Mouse (Mus musculus): ENCODE measurements around the gene Gprasp2.
A peak's percentile ranks its signal among the peaks of the same experiment; 100 is the strongest.
"Not testable (repeated sequence)": the region's sequence is repeated elsewhere in the genome, so short reads cannot be mapped to it uniquely, and the experiment has no call there.

The Gprasp2 gene

DNA sequence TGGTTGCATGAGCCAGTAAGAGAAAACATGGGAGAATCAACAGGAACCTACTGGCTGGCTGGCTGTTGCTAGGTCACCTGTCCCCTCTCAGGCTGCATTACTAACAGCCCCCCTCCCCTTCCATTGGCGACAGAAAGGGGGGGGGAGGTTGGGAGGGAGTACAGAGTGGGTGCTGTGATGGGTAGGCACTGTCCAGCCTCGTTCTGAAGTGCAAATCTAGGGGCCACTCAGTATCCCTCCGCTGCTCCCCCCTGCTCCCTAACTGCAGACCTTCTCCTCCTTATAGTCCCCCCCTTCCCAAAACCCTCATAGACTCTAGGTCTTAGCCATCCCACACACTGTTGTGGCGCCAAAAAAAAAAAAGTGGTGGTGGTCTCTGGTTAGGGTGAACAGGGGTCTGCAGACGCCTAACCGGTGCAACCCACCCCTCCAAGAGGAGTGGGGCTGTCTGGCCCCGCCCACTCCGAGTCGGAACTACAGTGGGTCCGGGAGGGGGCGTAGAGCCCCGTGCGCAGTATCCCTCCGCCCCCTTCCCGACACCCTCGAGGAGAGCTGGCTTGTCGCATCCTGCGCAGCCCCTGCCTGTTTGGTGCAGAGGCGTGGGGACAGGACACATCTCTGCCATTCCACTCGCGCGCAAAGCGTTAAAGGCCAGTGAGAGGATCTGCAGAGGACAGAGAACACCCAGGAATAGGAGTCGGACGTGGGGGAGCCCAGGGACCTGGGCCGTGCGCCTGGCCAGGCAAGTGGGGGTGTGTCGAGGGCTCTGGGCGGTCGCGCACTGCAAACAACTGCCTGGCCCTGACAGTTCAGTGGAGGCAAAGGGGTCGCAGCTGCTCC, at the start of gene Gprasp2:
Gene Gprasp2, plus strand, starts transcription at position 514 of the 840 bp plus-strand sequence.
- DNase-seq (ENCODE audit: low spot score), result not testable (repeated sequence)

DNA sequence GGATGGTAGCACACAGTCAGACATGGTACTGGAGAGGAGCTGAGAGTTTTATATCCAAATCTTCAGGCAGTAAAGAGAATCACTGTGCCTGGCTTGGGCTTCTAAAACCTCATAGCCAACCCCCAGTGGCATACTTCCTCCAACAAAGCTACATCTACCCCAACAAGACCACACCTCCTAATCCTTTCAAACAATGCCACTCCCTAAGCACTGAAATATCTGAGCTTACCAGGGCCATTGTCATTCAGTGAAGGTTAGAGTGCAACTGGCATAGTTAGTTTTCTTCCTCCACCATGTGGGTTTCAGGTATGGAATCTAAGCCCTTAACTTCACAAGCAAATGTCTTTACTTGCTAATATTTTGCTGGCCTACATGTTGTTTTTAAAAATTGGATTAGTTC, 47.3 kb upstream of the Gprasp2 start:
- DNase-seq (ENCODE audit: low spot score), result no peak

DNA sequence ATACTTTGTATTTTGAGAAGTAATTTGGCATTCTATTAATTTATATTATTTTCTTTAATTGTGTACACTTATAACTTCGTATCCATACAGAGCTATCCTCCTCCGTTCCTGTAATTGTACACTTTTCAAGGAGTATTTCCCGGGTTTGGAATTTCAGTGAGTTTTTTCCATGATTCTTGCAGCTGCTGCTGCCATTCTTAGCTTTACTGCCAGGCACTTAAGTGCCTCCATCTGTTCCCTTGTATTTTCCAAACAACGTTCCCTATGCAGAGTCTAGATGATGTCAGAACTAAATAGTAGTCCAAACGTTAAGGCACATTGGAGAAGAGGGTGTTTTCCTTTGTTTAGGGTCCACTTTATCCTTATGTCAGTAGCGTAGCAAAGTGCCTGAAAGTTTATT, 46.5 kb upstream of the Gprasp2 start:
- DNase-seq (ENCODE audit: low spot score), result no peak

DNA sequence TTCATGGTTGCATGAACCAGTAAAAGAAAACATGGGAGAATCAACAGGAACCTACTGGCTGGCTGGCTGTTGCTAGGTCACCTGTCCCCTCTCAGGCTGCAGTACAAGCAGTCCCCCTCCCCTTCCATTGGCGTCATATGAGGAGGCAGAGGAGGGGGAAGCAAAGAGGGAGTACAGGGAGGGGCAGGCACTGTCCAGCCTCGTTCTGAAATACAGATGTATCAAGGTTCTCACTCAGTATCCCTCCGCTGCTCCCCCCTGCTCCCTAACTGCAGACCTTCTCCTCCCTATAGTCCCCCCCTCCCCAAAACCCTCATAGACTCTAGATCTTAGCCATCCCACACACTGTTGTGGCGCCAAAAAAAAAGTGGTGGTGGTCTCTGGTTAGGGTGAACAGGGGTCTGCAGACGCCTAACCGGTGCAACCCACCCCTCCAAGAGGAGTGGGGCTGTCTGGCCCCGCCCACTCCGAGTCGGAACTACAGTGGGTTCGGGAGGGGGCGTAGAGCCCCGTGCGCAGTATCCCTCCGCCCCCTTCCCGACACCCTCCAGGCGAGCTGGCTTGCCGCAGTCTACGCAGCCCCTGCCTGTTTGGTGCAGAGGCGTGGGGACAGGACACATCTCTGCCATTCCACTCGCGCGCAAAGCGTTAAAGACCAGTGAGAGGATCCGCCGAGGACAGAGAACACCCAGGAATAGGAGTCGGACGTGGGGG, 43.1 kb upstream of the Gprasp2 start:
- DNase-seq (ENCODE audit: low spot score), result not testable (repeated sequence)

DNA sequence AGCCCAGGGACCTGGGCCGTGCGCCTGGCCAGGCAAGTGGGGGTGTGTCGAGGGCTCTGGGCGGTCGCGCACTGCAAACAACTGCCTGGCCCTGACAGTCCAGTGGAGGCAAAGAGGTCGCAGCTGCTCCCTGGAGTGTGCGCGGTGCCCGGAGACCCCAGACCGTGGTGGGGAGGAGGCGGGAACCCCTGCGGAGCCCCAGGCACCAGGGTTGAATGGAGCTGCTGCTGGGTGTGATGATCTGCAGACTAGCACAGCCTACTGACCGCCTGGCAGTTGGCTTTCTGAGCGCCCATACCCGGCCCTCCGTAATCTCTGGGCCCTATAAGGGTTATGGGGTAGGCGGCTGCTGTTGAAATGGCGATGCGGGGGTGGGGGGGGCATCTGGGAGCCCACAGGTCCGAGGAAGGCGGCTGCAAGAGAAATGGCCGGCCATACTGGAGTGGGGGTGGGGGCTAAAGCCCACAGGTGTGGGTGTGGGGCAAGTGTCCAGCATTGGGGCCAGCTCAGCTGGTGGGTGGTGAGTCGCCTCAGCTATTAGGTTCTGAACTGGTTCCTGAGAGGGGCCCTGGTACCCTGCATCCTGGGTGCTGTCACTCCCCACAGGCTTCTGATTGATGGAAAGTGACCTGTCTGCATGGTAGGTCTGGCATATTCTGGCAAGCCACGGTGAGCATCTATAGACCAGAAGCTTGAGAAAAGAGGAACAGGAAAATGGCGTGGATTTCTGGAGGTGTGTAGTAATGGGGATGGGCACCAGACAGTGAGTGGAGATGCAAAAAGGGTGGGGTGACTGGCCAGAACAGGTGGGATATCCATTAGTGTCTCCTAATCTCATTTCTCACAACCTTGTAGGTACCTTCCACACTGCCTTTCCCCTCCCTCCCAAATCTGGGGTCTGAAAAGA, 42.3 kb upstream of the Gprasp2 start:
- not testable (repeated sequence) for DNase-seq (ENCODE audit: low spot score)

DNA sequence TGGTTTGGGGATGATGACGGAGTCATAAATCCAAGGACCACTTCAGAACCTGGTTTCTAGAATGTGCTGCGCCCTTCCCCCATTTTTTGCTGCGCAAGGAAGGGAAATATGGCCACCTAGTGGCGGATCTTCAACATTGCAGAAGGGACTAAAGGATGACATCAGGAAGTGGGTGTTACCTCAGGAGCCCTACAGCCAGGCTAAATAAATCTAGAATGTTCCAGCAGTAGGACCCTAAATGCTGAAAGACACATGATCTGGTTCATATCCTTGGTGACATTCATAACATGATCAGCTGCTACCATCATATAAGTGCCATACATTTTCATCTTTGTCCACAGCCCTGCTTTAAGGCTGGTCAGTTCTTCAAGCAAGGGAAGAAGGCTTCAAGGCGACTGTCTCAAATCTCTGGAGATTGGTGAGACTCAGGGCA, 41.6 kb upstream of the Gprasp2 start, which contains the start of gene Bhlhb9:
Gene Bhlhb9, plus strand, starts transcription at position 383 of the 433 bp plus-strand sequence.
- DNase-seq (ENCODE audit: low spot score), result not testable (repeated sequence)

DNA sequence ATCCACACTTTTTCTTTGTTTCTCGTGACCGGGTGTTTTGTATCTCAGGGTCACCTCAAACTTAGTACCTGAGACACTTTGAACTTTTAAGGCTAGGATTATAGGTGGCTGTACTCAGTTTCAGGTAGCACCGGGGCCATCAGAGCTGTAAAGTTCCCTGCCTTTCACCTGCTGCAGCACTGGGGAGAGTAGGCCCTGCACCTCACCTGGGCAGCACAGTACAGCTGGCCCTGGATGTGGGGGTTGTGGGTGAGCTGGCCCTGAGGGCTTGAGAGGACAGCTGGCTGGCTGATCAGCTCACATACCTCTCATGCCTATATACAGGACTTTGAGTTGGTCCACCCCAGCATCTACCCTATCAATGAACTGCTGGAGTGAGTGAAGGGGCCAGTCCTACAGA, 34.7 kb upstream of the Gprasp2 start:
- DNase-seq (ENCODE audit: low spot score), result no peak

DNA sequence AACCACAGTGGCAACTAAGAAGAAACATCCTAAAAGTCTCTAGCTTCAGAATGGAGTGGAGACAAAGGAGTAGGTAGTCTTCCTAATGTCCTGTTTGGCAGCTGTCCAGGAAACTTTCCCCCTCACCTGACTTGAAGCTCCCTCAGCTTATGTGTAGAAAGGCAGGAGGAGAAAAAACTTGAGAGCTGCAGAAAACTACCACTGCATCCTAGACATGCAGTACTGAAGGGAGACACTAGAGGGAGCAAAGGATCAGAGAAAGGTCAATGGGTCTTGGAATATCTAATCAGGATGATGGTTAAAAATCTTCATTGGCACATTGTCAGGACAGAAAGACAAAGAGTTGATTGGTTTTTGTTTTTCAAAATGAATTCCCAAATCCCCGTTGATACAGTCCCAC, 33.1 kb upstream of the Gprasp2 start:
- DNase-seq (ENCODE audit: low spot score), result no peak

DNA sequence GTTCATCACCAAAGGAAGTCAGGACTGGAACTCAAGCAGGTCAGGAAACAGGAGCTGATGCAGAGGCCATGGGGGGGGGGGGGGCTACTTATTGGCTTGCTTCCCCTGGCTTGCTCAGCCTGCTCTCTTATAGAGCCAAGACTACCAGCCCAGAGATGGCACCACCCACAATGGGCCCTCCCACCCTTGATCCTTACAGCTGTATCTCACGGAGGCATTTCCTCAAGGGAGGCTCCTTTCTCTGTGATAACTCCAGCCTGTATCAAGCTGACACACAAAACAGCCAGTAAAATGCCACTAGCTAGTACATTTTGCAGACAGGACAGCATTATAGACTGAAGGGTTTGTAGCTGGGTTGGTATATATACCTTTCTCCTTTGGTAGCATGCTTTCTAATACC, 2.9 kb upstream of the Gprasp2 start:
- not testable (repeated sequence) for DNase-seq (ENCODE audit: low spot score)

DNA sequence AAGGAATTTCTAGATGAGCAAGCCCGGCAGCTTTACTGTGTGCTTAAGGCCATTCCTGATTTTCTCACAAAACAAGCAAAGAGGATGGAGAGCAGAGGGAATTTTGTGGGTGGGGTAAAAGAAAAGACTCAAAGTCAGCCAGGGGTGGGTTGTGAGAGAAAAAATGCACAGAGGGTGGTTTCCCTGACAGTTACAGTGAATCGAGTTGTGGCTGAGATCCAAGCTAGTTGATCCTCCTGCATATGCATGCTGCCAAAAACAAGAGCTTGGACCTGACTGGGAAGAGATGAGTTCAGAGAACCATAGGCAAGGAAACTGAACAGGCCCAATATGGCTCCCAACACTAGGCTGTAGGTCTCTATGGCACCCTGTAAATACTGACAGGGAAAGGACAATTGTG, 938 bp upstream of the Gprasp2 start:
- DNase-seq (ENCODE audit: low spot score), result no peak

DNA sequence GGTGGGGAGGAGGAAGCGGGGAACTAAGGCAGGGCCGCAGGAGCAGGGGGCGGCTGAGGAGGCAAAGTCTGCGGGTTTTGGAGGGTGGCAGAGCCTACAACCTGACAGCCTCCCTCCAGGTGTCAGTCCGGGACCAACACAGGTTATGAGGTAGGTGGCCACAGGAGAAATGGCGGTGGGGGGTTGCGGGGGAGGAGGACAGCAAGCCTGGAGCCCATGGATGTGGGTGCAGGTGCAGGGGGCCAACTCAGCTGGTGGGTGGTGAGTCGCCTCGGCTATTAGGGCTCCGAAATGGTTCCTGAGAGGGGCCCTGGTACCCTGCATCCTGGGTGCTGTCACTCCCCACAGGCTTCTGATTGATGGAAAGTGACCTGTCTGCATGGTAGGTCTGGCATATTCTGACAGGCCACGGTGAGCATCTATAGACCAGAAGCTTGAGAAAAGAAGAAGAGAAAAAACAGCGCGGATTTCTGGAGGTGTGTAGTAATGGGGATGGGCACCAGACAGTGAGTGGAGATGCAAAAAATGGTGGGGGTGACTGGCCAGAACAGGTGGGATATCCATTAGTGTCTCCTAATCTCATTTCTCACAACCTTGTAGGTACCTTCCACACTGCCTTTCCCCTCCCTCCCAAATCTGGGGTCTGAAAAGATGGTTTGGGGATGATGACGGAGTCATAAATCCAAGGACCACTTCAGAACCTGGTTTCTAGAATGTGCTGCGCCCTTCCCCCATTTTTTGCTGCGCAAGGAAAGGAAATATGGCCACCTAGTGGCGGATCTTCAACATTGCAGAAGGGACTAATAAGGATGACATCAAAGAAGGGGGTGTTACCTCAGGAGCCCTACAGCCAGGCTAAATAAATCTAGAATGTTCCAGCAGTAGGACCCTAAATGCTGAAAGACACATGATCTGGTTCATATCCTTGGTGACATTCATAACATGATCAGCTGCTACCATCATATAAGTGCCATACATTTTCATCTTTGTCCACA, 860 bp downstream of the Gprasp2 start:
- not testable (repeated sequence) for DNase-seq (ENCODE audit: low spot score)

DNA sequence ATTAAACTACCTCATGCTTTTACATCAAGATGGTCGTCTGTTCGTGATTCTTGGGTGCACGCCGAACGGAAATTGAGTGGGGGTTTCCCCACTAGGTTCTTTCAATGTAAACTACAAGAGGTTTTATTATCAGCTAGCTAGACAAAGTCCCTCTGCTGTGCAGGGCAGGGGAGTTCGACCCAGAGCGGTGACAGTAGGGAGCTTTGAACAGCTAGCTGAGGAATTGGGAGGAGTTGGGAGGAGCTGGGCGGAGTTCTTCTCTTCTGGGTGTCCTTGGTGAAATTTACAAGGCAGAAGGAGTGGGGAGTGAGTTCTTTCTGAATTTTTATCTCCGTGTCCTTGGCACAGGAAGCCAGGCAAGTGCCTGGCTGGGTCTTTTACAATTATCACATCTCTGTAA, 28.0 kb downstream of the Gprasp2 start:
- DNase-seq (ENCODE audit: low spot score), result not testable (repeated sequence)

DNA sequence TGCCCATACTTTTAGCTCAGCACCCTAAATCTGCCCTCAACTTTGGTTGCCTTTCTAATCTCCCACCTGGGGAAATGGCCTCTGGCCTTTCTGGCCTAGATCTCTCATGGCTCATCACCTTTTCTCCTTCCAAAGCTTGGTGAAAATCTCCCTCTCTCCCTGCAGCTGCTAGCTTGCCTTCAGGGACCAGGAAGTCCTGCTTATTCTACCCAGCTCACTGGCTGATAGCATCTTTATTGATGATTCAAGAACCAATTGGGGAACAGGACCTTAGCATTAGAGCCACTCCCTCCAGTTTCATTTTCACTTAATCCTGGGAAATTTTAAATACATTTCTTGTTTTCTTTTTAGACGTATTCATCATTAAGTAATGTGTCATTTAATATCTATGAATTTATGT, 37.8 kb downstream of the Gprasp2 start:
- no peak for DNase-seq (ENCODE audit: low spot score)

DNA sequence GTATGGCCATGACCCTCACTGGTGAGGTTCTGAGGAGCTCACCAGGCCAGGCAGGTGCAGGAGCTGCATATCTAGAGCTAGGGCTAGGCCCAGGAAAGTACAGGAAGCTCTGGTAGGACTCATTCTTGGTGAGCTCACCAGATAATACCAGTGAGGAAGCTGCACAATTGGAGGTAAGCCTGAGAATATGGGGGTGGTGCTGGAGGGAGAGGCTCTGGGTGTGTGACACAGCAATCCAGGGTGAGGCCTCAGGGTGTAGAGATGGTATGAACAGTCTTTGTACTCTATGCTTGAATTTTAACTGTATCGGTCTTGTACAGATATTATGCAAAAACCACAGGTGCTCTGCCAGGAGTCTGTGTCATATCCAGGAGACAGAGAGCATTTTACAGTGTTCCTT, 40.8 kb downstream of the Gprasp2 start:
- DNase-seq (ENCODE audit: low spot score), result no peak

DNA sequence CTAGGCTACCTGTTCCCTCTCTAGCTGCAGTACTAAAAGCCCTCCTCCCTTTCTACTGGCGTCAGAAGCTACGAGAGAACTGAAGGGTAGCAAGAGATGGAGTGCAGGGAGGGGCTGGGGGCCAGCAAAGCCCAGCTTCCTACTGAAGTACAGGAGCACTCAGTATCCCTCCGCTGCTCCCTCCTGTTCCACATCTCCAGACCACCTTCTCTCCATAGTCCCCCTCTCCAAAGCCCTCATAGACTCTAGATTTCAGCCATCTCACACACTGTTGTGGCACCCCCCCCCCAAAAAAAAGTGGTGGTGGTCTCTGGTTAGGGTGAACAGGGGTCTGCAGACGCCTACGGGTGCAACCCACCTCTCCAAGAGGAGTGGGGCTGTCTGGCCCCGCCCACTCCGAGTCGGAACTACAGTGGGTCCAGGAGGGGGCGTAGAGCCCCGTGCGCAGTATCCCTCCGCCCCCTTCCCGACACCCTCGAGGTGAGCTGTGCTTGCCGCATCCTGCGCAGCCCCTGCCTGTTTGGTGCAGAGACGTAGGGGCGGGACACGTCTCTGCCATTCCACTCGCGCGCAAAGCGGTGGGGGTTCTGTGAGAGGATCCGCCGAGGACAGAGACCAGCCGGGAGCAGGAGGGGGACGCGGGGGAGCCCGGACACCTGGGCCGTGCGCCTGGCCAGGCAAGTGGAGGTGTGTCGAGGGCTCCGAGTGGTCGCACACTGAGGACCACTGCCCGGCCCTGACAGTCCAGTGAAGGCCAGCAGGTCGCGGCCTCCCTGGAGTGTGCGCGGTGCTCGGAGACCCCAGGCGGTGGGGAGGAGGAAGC, 46.8 kb downstream of the Gprasp2 start:
- DNase-seq (ENCODE audit: low spot score), result peak; percentile 9

DNA sequence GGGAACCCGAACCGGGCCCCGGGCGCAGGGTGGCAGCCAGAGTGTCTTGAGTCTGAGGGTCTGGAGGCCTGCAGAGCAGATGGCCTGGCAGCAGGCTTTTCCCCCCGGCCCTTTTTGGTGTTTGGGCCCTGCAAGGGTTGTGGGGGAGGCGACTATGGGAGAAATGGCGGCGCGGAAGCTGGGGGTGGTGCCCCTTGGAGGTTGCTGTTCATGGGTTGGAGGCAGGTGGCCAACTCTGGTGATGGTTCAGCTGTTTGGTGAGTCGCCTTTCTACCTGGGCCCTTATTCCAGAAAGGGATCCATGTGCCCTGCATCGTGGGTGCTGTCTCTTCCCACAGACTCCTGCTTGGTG, 47.4 kb downstream of the Gprasp2 start:
- DNase-seq (ENCODE audit: low spot score), result no peak

All from urinary bladder, postnatal 10 days (tissue).